Mouse (Mus musculus) monocyte, adult 2 months (primary cell): ENCODE data around the gene Oscp1.
"Not testable (repeated sequence)": the region's sequence is repeated elsewhere in the genome, so short reads cannot be mapped to it uniquely, and the experiment has no call there.

ENCODE experiments used
- DNase-seq, 2 experiments: peaks; one replicate each; pipeline ENCODE4 v3.0.0; 2022; ENCODE audit warnings: low spot score in 2 of 2, low read depth in 1 of 2

Gene Oscp1

GRCm38 (mm10) chr4:126081601-126082000, 23.2 kb downstream of the Oscp1 start:
- DNase-seq, result no peak

GRCm38 (mm10) chr4:126083021-126083420, 24.7 kb downstream of the Oscp1 start:
- DNase-seq, result no peak

GRCm38 (mm10) chr4:126084382-126084781, 26.0 kb downstream of the Oscp1 start:
- no peak for DNase-seq

GRCm38 (mm10) chr4:126085996-126086576, 27.7 kb downstream of the Oscp1 start:
- peak; percentile 61 to 75 for DNase-seq

- DNase-seq, result no peak
These were observed 31.9 kb downstream of the Oscp1 start for GRCm38 (mm10) chr4:126090101-126090847.

GRCm38 (mm10) chr4:126090848-126091124, 32.4 kb downstream of the Oscp1 start:
- DNase-seq, result no peak

GRCm38 (mm10) chr4:126091873-126092272, 33.5 kb downstream of the Oscp1 start:
- no peak for DNase-seq

GRCm38 (mm10) chr4:126095622-126096430, 37.5 kb downstream of the Oscp1 start:
- DNase-seq, result not testable (repeated sequence)

- DNase-seq, result peak; percentile 83 to 89
These were observed 38.2 kb downstream of the Oscp1 start, which contains the start of gene Lsm10 for GRCm38 (mm10) chr4:126096464-126097111. Gene Lsm10, plus strand, starts transcription at chr4:126096623.

GRCm38 (mm10) chr4:126097711-126098253, 39.4 kb downstream of the Oscp1 start:
- no peak for DNase-seq

- no peak for DNase-seq
These were observed 41.0 kb downstream of the Oscp1 start for GRCm38 (mm10) chr4:126099365-126099764.

GRCm38 (mm10) chr4:126100764-126101163, 42.4 kb downstream of the Oscp1 start:
- DNase-seq, result no peak

GRCm38 (mm10) chr4:126102061-126102841, 43.9 kb downstream of the Oscp1 start:
- DNase-seq, result peak; percentile 47 to 64

- DNase-seq, result peak; percentile 88 to 95
These were observed 44.8 kb downstream of the Oscp1 start for GRCm38 (mm10) chr4:126103057-126103581.

GRCm38 (mm10) chr4:126103590-126104068, 45.3 kb downstream of the Oscp1 start, which contains the start of gene Stk40:
Gene Stk40, plus strand, starts transcription at chr4:126103957.
- DNase-seq, result peak; percentile 89 to 93

GRCm38 (mm10) chr4:126104261-126105075, 46.1 kb downstream of the Oscp1 start:
- DNase-seq, result peak in 1 of 2 experiments; percentile 22

GRCm38 (mm10) chr4:126105131-126105783, 46.9 kb downstream of the Oscp1 start:
- DNase-seq, result no peak

GRCm38 (mm10) chr4:126108061-126108740, 49.8 kb downstream of the Oscp1 start:
- no peak for DNase-seq
